Mouse (Mus musculus): ENCODE data around the gene Fam71e2.

- TF ChIP-seq POLR2A (IDR thresholded peaks at IDR 0.05; ENCODE audit: borderline replicate concordance, extremely low read depth, low read depth, low read length): no peak
- peak; percentile 34; the same call in 1 of the 2 replicates for TF ChIP-seq CTCF (IDR thresholded peaks at IDR 0.05; ENCODE audit: insufficient read depth, low read length)
These were observed 24.8 kb upstream of the Fam71e2 start for GRCm38 (mm10) chr7:4795767-4796433.

All from lung, adult 2 months (tissue).